ENCODE assay signal across 8 mouse cellular contexts in genomic region chr17:7945117-7946052, GRCm38 (mm10). TPM values are rescaled to one million over a fixed set of nuclear protein-coding genes. Genes with fewer than 3 reads are reported as not detected.
DNase-seq lines count a peak whose midpoint lies in the region; ATAC-seq lines count a peak whose summit lies in the region.

Gene Rsph3a, plus strand, starts transcription at chr17:7945614.

- DNase-seq in adipocyte (ENCODE audit: low spot score) = peak; percentile 92
- peak; percentile 94 for DNase-seq in embryo, embryonic 10 days (ENCODE audit: low spot score)
- DNase-seq in gastrocnemius, postnatal 10 days = peak; percentile 80
- DNase-seq in hindlimb bud, embryonic 11.5 days (ENCODE audit: extremely low spot score, low read depth, low spot score) = peak; percentile 46
- peak; percentile 52 to 84 for DNase-seq in left cerebral cortex, adult 8-10 months (ENCODE audit: low spot score in 2 of 2)
- peak; percentile 88 for DNase-seq in right cerebral cortex, adult 18-20 months
- DNase-seq in urinary bladder, adult 2 months (ENCODE audit: low spot score) = peak; percentile 74

- ATAC-seq in megakaryocyte, adult 5-6 weeks (ENCODE audit: poor library complexity, severe bottlenecking) = peak; percentile 90

RNA-seq across cellular contexts. Expression of gene Rsph3a, which starts in this region (rescaled TPM):
- total RNA-seq in gastrocnemius, postnatal 10 days (2021) = 10 to 100 TPM; 21.1 to 26.2 TPM
- total RNA-seq in left cerebral cortex, adult 8-10 months (2022) = 10 to 100 TPM; 27.8 to 50.4 (median 34.7) TPM
- 33.5 and 43.2 TPM in 2 replicates for total RNA-seq in megakaryocyte, adult 5-6 weeks (2015)
- total RNA-seq in megakaryocyte, adult 5-6 weeks (2017) = 17.9 and 26.0 TPM in 2 replicates
- polyA plus RNA-seq in urinary bladder, adult 2 months (2012; rRNA removed) = 35.4 and 53.8 TPM in 2 replicates

Comparison
In these comparisons a context has a peak if more than half of its experiments do, and no peak if none do; other contexts are left out.
1. Peak in every context shown above with its lines: DNase-seq and ATAC-seq.